8 mouse cellular contexts compared by ENCODE assay signal in genomic region chr8:116863357-116864021, GRCm38 (mm10). TPM values are rescaled to one million over a fixed set of nuclear protein-coding genes. Genes with fewer than 3 reads are reported as not detected.
DNase-seq lines count a peak whose midpoint lies in the region; ATAC-seq and TF ChIP-seq lines count a peak whose summit lies in the region.

No protein-coding gene starts in this region.

- peaks cover 14% of the 10 kb centered on the region for H3K27me3 ChIP-seq in hindbrain, embryonic 14.5 days (ENCODE audit: control insufficient read depth, insufficient read depth, low read length)
- H3K27me3 ChIP-seq in lung, postnatal 0 days (replicated peaks; ENCODE audit: insufficient read depth, low read length), result no peaks in the 10 kb centered on the region; the same call in 1 of the 2 replicates

- peak; percentile 79 to 87 for DNase-seq in adrenal gland, adult (ENCODE audit: inconsistent age in 2 of 2, low spot score in 1 of 2)
- DNase-seq in embryo, embryonic 10 days (ENCODE audit: low spot score), result peak; percentile 41
- DNase-seq in gastrocnemius, postnatal 10 days, result peak; percentile 90
- peak; percentile 59 for DNase-seq in hindbrain, embryonic 14.5 days (ENCODE audit: low spot score)
- peak; percentile 67 to 73 for DNase-seq in layer of hippocampus, postnatal 36 days
- DNase-seq in lung, postnatal 0 days (ENCODE audit: low spot score), result peak; percentile 36
- peak; percentile 68 for DNase-seq in ovary, postnatal 36 days (ENCODE audit: low spot score)
- no peak for DNase-seq in natural killer cell, adult 2 months (ENCODE audit: low spot score in 2 of 2)

- H3K9ac ChIP-seq in hindbrain, embryonic 14.5 days, result 0 out of 2 replicates have a peak overlapping the region, but pooled peaks have one; percentile 39
- no peak overlapping the region for H3K9ac ChIP-seq in lung, postnatal 0 days (replicated peaks; ENCODE audit: low read depth)

- peak overlapping the region; percentile 55 for H3K4me2 ChIP-seq in hindbrain, embryonic 14.5 days (replicated peaks)
- H3K4me2 ChIP-seq in lung, postnatal 0 days (replicated peaks; ENCODE audit: low read depth, low read length), result peak overlapping the region; percentile 52

- H3K36me3 ChIP-seq in hindbrain, embryonic 14.5 days (replicated peaks; ENCODE audit: control insufficient read depth, insufficient read depth), result no peaks in the 10 kb centered on the region
- H3K36me3 ChIP-seq in lung, postnatal 0 days (ENCODE audit: insufficient read depth, low read length), result no peaks in the 10 kb centered on the region

- H3K4me1 ChIP-seq in hindbrain, embryonic 14.5 days (replicated peaks; ENCODE audit: control insufficient read depth, insufficient read depth, low read length), result 0 out of 2 replicates have a peak, but pooled peaks cover 6% of the 10 kb centered on the region
- H3K4me1 ChIP-seq in lung, postnatal 0 days (ENCODE audit: insufficient read depth, low read depth, low read length), result no peaks in the 10 kb centered on the region

- no peak for TF ChIP-seq EP300 in lung, postnatal 0 days (IDR thresholded peaks at IDR 0.05)

- H3K9me3 ChIP-seq in hindbrain, embryonic 14.5 days (ENCODE audit: control insufficient read depth, low read length), result no peaks in the 10 kb centered on the region
- no peaks in the 10 kb centered on the region for H3K9me3 ChIP-seq in lung, postnatal 0 days (ENCODE audit: low read length)

- WGBS in hindbrain, embryonic 14.5 days, result 3% methylated on average over 30 of the region's 30 CpGs
- WGBS in lung, postnatal 0 days, result 4% methylated on average over 29 of the region's 30 CpGs

- no peak for TF ChIP-seq CTCF in lung, postnatal 0 days (IDR thresholded peaks at IDR 0.05)

- H3K4me3 ChIP-seq in hindbrain, embryonic 14.5 days (replicated peaks; ENCODE audit: low read length), result peak overlapping the region; percentile 27
- H3K4me3 ChIP-seq in lung, postnatal 0 days (ENCODE audit: low read depth, low read length), result 0 out of 2 replicates have a peak overlapping the region, but pooled peaks have one; percentile 14

- H3K27ac ChIP-seq in hindbrain, embryonic 14.5 days, result no peak overlapping the region
- H3K27ac ChIP-seq in lung, postnatal 0 days (ENCODE audit: low read length), result no peak overlapping the region

- ATAC-seq in hindbrain, embryonic 14.5 days (ENCODE audit: low FRiP score), result 0 out of 2 replicates have a peak, but pooled peaks have one; percentile 43
- ATAC-seq in lung, postnatal 0 days, result peak; percentile 32; the same call in 1 of the 2 replicates

RNA-seq across cellular contexts. Expression of gene Cmc2, which starts 57.8 kb away (rescaled TPM):
- total RNA-seq in gastrocnemius, postnatal 10 days (2021), result 10 to 100 TPM; 22.2 to 24.1 TPM
- polyA plus RNA-seq in hindbrain, embryonic 14.5 days (2014; fragmentation: Nextera tagmentation; extraction: Ambion mirVana), result 36.0 and 36.3 TPM in 2 replicates
- 10 to 100 TPM; 13.2 to 16.0 TPM for total RNA-seq in layer of hippocampus, postnatal 36 days (2021)
- 28.6 and 36.6 TPM in 2 replicates for polyA plus RNA-seq in lung, postnatal 0 days (2015; fragmentation: Nextera tagmentation; extraction: Ambion mirVana)

RNA-seq across cellular contexts. Expression of gene Cenpn, which starts 58.0 kb away (rescaled TPM):
- total RNA-seq in gastrocnemius, postnatal 10 days (2021), result 1 to 10 TPM; 3.1 to 5.2 TPM
- 8.6 and 9.7 TPM in 2 replicates for polyA plus RNA-seq in hindbrain, embryonic 14.5 days (2014; fragmentation: Nextera tagmentation; extraction: Ambion mirVana)
- 1 to 10 TPM; 1.0 to 1.4 TPM for total RNA-seq in layer of hippocampus, postnatal 36 days (2021)
- polyA plus RNA-seq in lung, postnatal 0 days (2015; fragmentation: Nextera tagmentation; extraction: Ambion mirVana), result 2.7 and 3.7 TPM in 2 replicates

Comparison
In these comparisons a context has a peak if more than half of its experiments do, and no peak if none do; other contexts are left out.
1. DNase-seq: peak in adrenal gland, adult (2 of 2), embryo, embryonic 10 days (single experiment), gastrocnemius, postnatal 10 days (single experiment), hindbrain, embryonic 14.5 days (single experiment), layer of hippocampus, postnatal 36 days (2 of 2), lung, postnatal 0 days (single experiment) and ovary, postnatal 36 days (single experiment); none in natural killer cell, adult 2 months (0 of 2).